Mouse (Mus musculus) cerebellum, adult (tissue): ENCODE results near the gene Adcy10.
A peak's percentile ranks its signal among the peaks of the same experiment; 100 is the strongest.

Source experiments
- ATAC-seq: cut with Nextera tagmentation; 2 replicates; pipeline ENCODE4 v1.9.2; 2017; ENCODE audit warnings: mild to moderate bottlenecking, moderate library complexity, mixed read lengths; ENCODE audit not compliant: insufficient number of reproducible peaks, low FRiP score, low TSS enrichment

Gene Adcy10

DNA sequence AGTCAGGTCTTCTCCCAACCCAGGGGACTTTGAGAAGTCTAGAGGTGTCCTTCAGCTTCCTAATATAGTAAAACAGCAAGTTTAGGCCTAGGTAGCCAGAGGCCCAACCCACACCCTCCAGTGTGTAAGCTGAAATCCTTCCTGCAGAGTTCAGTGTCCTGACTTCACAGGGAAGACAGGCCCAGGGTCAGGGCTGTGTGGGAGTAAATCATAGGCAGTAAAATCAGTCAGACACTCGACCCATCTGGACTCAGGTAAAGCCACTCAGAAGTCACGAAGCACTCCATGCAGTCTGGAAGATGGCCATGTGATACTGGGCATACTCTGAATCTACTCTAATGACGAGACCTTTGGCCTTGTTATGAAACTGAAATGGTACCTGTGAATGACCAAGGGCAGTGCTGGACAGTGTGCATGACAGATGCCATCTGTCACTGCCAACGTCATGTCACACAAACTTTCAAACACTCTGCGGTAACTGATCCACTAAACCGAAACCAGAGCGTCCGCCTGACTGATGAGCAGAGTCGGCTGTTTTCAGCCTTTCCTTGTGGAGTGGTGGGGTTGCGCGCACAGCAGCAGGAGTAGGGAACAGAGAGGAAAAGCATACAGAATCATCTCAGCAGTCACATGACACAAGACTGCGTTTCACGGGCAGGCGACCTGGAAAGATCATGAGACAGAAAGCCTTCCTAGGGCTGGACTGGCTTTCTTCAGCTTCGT is 109.9 kb downstream of the Adcy10 start:
- ATAC-seq, result peak; percentile 15; the same call in 1 of the 2 replicates

DNA sequence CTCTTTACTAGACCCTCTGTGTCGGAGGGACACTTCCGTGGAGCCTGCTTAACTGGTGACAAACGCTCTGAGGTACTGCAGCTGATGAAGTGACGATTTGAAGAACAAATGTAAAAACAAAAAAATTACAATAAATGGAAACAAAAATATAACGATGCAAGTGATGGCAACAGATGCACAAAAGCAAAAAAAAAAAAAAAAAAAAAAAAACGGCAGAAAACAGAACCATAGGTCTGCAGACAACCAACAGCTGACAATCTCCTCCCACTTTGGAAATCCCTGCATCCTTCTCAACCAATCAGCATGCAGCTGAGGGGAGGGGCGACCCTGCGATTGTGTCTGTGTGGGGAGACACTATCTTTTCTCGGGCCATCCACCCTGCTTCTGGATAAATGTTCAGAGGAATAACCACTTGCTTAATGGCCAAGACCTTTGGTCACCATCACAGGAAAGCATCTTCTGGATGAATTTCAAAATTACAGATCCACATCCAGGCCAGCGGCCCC is 116.8 kb downstream of the Adcy10 start:
- no peak for ATAC-seq

DNA sequence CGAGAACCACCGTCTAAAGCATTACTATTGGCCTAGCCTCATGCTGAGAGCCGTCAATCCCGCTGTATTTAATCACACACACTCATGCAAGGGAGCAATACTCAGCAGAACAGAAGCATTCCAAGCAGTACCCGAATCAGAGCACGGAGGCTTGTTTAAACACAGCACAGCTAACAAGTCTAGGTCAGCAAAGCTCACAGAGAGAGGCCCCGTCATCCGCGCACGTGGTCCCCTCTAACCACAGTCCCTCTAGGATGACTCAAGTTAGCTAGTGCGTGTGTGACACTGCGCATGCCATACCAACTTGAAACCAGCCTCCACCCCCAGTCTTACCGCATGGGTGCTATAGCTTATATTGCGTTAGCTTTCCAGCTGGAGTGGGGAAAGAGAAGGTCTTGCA is 118.2 kb downstream of the Adcy10 start:
- no peak for ATAC-seq

DNA sequence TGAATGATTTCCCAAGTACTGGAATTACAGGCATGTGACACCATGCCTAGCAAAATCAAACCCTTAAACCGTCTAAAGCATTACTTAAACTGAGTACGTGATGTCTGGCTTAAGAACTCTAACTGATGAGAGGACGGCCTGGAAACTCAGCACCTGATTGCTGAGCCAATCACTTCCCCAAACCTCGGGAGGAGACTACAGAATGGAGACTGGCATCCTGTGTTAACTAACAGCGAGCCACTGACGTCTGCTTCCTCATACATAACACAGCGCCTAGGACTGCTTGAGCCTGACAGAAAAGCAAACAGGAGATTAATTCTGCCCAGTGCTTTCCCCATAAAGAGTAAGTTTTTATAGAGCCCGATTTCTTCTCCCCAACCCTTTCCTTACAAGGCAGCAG is 119.2 kb downstream of the Adcy10 start:
- no peak for ATAC-seq

DNA sequence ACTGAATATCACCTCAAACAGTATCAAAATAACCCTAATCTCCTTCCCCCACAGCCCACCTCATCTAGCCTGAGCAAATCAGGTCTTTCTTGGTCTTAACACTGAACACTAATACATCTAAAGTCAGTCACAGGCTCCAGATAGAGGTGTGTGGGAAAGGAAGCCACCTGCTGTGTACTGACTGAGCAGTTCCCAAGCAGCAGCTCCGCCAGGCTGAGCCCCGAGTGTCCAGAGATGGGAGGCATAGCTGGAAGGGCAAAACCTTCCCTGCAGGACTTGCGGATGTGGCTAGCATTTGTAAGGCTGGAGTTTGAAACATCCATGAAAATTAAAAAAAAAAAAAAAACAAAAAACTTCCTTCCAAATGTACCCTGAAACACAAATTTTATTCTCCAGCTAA is 120.1 kb downstream of the Adcy10 start:
- no peak for ATAC-seq

DNA sequence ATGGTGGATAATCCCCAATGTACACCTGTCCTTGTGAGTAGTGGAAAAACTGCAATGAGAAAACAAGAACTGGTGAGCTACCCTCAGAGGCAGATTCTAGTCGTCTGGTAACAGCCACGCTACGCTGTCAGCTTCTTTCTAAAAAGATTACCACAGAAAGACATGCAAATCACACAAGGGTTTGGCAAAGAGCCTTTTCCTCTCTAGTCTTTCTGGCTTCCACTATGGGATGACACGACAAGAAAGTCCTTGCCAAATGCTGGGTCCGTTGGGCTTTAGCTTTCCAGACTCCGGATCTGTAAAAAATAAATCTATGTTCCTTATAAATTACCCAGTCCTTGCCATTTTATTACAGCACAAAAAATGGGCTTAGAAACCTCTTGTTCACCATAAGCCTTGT is 120.8 kb downstream of the Adcy10 start:
- ATAC-seq, result no peak

DNA sequence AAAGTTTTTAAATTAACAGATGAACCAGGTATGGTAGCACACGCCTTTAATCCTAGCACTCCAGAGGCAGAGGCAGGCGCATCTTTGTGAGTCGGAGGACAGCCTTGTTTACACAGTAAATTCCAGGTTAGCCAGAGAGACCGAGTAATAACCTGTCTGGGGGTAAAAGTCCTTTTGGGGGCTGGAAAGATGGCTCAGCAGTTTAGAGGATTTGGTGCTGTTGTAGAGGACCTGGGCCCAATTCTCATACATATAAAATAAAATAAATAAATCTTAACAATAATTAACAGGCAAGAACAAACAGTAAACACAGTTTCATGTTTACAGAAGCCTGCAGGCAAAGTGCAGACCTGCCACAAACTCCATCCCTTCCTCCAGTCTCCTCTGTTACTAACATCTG is 123.9 kb downstream of the Adcy10 start:
- no peak for ATAC-seq

- no peak for ATAC-seq
These were observed 124.7 kb downstream of the Adcy10 start for GRCm38 (mm10) chr1:165609495-165610320.

GRCm38 (mm10) chr1:165610321-165610999 is 125.5 kb downstream of the Adcy10 start:
- no peak for ATAC-seq

GRCm38 (mm10) chr1:165612714-165613113 is 127.7 kb downstream of the Adcy10 start:
- ATAC-seq, result no peak

DNA sequence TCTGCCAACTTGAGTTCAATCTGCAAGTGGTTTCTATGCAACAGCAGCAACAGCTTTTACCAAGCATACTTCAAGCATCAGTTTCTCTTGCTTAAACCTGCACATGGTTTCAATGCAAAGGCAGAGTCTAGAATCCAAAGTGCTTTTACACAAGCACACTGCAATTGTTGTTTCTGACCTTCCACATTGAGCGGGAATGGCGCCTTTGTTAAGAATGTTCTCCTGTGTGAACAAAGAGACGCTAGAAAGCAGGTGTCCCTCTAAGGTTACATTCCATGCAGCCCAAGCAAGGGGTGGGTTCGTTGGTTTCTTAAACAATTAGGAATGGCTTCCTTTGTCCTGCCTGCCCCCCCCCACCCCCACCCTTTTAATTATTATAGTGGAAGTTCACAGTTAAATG is 128.9 kb downstream of the Adcy10 start:
- no peak for ATAC-seq

DNA sequence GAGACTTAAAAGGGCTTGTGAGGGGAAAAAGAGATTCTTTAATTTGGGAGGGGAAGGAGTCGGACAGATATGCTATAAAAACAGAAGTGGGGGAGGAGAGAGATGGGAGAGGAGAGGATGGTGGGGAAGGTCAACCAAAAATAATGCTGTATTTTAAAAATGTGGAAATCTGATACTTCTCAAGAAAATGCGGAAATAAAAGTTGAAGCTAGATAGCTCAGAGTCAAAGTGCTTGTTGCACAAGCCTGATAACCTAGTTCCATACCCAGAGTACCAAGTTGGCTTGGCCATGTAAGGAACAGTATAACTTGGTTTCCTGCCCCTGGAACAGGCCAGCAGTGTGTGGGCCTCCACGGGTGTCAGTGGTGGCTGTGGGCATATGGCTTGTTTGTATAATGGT is 129.8 kb downstream of the Adcy10 start:
- no peak for ATAC-seq

DNA sequence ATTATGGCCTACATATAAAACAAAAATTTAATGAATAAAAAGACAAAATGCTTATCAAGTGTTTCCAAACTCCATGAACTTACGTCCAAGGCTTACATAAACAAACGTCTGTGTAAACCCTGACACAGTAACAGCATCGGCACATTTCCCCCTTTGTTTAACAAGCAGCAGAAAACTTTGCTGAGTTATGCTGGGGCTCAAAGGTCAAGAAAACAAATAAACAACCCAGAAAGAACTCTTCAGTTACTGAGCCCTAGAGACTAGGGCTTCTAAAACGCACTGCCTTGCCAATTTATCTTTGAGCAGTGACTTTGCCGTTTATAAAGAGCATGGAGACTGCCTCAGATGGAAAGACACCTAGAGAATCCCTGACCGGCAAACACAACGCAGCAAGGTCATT is 131.7 kb downstream of the Adcy10 start:
- no peak for ATAC-seq

GRCm38 (mm10) chr1:165617166-165617891 is 132.3 kb downstream of the Adcy10 start:
- ATAC-seq, result no peak

- ATAC-seq, result peak; percentile 43; the same call in 1 of the 2 replicates
These were observed 133.2 kb downstream of the Adcy10 start for GRCm38 (mm10) chr1:165618201-165618624.

GRCm38 (mm10) chr1:165625058-165625457 is 140.1 kb downstream of the Adcy10 start:
- ATAC-seq, result peak; percentile 72

DNA sequence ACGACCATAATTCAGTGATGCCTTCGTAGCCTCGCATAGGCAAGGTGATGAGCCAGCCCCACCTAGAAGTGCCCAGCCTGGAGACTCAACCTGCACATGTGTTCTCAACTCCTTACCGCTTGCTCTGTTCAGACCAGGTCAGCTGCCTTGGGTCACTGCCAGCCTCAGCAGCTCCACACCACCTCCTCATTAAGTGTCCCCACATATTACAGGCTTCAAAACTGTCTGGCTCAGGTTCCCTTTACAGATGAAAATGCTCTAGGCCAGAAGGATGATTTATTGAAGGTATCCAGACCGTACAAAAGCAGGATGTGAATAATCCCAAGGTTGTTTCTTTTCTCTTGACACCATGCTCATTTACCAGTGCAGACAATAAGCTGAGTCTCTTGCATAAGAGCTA is 140.9 kb downstream of the Adcy10 start:
- no peak for ATAC-seq
